Mouse (Mus musculus) midbrain, embryonic 11.5 days (tissue): Measurements from ENCODE around the gene Ebf1. TPM values are rescaled to one million over a fixed set of nuclear protein-coding genes. Genes with fewer than 3 reads are reported as not detected.
"Not testable (repeated sequence)": the region's sequence is repeated elsewhere in the genome, so short reads cannot be mapped to it uniquely, and the experiment has no call there.

Experiments used
- ATAC-seq: fragments of 200-750 bp; cut with Nextera tagmentation; 2 replicates; pipeline ENCODE4 v1.8.0; 2017; ENCODE audit warnings: moderate TSS enrichment, moderate library complexity; ENCODE audit not compliant: low FRiP score
- DNase-seq: peaks from one replicate; pipeline ENCODE4 v3.0.0; 2015; ENCODE audit warnings: low spot score; ENCODE audit errors: missing footprints
- H3K27ac ChIP-seq: fragments of 300-500 bp; sonication (generic); 2 replicates; pipeline ENCODE4 v1.5.1; 2014; ENCODE audit warnings: low read depth, low read length
- H3K27me3 ChIP-seq: fragments of 300-500 bp; sonication (generic); 2 replicates; pipeline ENCODE4 v1.6.1; 2014; ENCODE audit warnings: mild to moderate bottlenecking, low read length, moderate library complexity, mixed read lengths; ENCODE audit not compliant: control insufficient read depth, insufficient read depth
- H3K36me3 ChIP-seq: fragments of 300-500 bp; sonication (generic); 2 replicates; pipeline ENCODE4 v1.6.1; 2014; ENCODE audit warnings: mild to moderate bottlenecking, low read length, moderate library complexity, mixed read lengths; ENCODE audit not compliant: control insufficient read depth, insufficient read depth
- H3K4me1 ChIP-seq: fragments of 300-500 bp; sonication (generic); 2 replicates; pipeline ENCODE4 v1.6.1; 2014; ENCODE audit warnings: low read length; ENCODE audit not compliant: control insufficient read depth, insufficient read depth
- H3K4me2 ChIP-seq: fragments of 300-500 bp; sonication (generic); 2 replicates; pipeline ENCODE4 v1.6.1; 2014; ENCODE audit warnings: mild to moderate bottlenecking, moderate library complexity
- H3K4me3 ChIP-seq: fragments of 300-500 bp; sonication (generic); 2 replicates; pipeline ENCODE4 v1.5.1; 2014; ENCODE audit warnings: low read depth, low read length
- H3K9ac ChIP-seq: fragments of 300-500 bp; sonication (generic); 2 replicates; pipeline ENCODE4 v1.6.1; 2014; ENCODE audit warnings: low read length
- H3K9me3 ChIP-seq: fragments of 300-500 bp; sonication (generic); 2 replicates; pipeline ENCODE4 v1.6.1; 2016; ENCODE audit warnings: low read length; ENCODE audit not compliant: control insufficient read depth
- WGBS: fragments of 180-500 bp; shearing (Covaris S2); extraction: QIAGEN DNeasy Blood & Tissue Kit; methylation state at CpG from one replicate; pipeline ENCODE4 v1.1.7; 2014; 5-methylcytosine and 5-hydroxymethylcytosine counted together
- polyA plus RNA-seq: library from polyadenylated mRNA; unstranded; fragments of >200 nt; fragmentation: Nextera tagmentation; extraction: Ambion mirVana; gene quantifications from 2 replicates; pipeline ENCODE4 v1.2.1, GENCODE M21; 2014

The Ebf1 gene
- 73.8 and 79.2 TPM in 2 replicates for polyA plus RNA-seq

GRCm38 (mm10) chr11:44616788-44617712, at the start of gene Ebf1:
Gene Ebf1 (plus strand): TSS chr11:44617317.
- peaks cover 58% of the 10 kb centered on the region for H3K27me3 ChIP-seq
- DNase-seq = peak; percentile 98
- H3K9me3 ChIP-seq = no peaks in the 10 kb centered on the region
- peak within 1 kb of the TSS; percentile 86 for H3K4me2 ChIP-seq
- peaks cover 27% of the 10 kb centered on the region for H3K4me1 ChIP-seq
- no peaks in the 10 kb centered on the region for H3K36me3 ChIP-seq
- peak within 1 kb of the TSS; percentile 86 for H3K9ac ChIP-seq
- ATAC-seq = peak; percentile 97
- peak within 1 kb of the TSS; percentile 78 for H3K27ac ChIP-seq
- under 1% methylated on average over 28 of the region's 31 CpGs for WGBS
- peak within 1 kb of the TSS; percentile 56 for H3K4me3 ChIP-seq

- H3K9me3 ChIP-seq, DNase-seq, H3K36me3 ChIP-seq, H3K9ac ChIP-seq, H3K4me1 ChIP-seq, H3K27me3 ChIP-seq, H3K27ac ChIP-seq, ATAC-seq, H3K4me2 ChIP-seq, H3K4me3 ChIP-seq: not testable (repeated sequence)
- WGBS = 97% methylated on average over 4 of the region's 4 CpGs
These were observed 46.8 kb upstream of the Ebf1 start for GRCm38 (mm10) chr11:44570336-44570735.

- ATAC-seq = no peak
- no peaks in the 10 kb centered on the region for H3K9me3 ChIP-seq
- no peak overlapping the region for H3K9ac ChIP-seq
- no peak overlapping the region for H3K4me3 ChIP-seq
- H3K27me3 ChIP-seq = no peaks in the 10 kb centered on the region
- peaks cover 3% of the 10 kb centered on the region; the same call in 1 of the 2 replicates for H3K36me3 ChIP-seq
- DNase-seq = no peak
- no peak overlapping the region for H3K27ac ChIP-seq
- WGBS = 93% methylated on average over 5 of the region's 5 CpGs
- H3K4me2 ChIP-seq = no peak overlapping the region
- H3K4me1 ChIP-seq = no peaks in the 10 kb centered on the region
These were observed 44.3 kb upstream of the Ebf1 start for GRCm38 (mm10) chr11:44572781-44573180.

GRCm38 (mm10) chr11:44573396-44573795, 43.7 kb upstream of the Ebf1 start:
- WGBS = 76% methylated on average over 3 of the region's 3 CpGs

GRCm38 (mm10) chr11:44574391-44574790, 42.7 kb upstream of the Ebf1 start:
- Histone ChIP-seq H3K27me3 (no peaks in the 10 kb centered on the region), H3K9me3 (no peaks in the 10 kb centered on the region), H3K4me3 (no peak overlapping the region), H3K36me3 (peaks cover 2% of the 10 kb centered on the region; the same call in 1 of the 2 replicates), H3K27ac (no peak overlapping the region), H3K9ac (no peak overlapping the region), H3K4me1 (no peaks in the 10 kb centered on the region), H3K4me2 (no peak overlapping the region)
- ATAC-seq (no peak), DNase-seq (no peak)
- WGBS = 87% methylated on average over 8 of the region's 8 CpGs

More at GRCm38 (mm10) chr11:44573396-44573795, 43.7 kb upstream of the Ebf1 start:
- no peak overlapping the region for H3K4me2 ChIP-seq
- ATAC-seq = no peak
- H3K27me3 ChIP-seq = no peaks in the 10 kb centered on the region
- H3K9ac ChIP-seq = no peak overlapping the region
- H3K4me1 ChIP-seq = no peaks in the 10 kb centered on the region
- no peak for DNase-seq
- H3K36me3 ChIP-seq = peaks cover 3% of the 10 kb centered on the region; the same call in 1 of the 2 replicates
- H3K27ac ChIP-seq = no peak overlapping the region
- no peaks in the 10 kb centered on the region for H3K9me3 ChIP-seq
- no peak overlapping the region for H3K4me3 ChIP-seq

GRCm38 (mm10) chr11:44574820-44575219, 42.3 kb upstream of the Ebf1 start:
- Histone ChIP-seq H3K36me3 (no peaks in the 10 kb centered on the region), H3K27ac (no peak overlapping the region), H3K9ac (no peak overlapping the region), H3K4me3 (no peak overlapping the region), H3K4me2 (no peak overlapping the region), H3K4me1 (no peaks in the 10 kb centered on the region), H3K27me3 (no peaks in the 10 kb centered on the region), H3K9me3 (no peaks in the 10 kb centered on the region)
- no peak for ATAC-seq
- 98% methylated on average over 5 of the region's 5 CpGs for WGBS
- no peak for DNase-seq

- WGBS = 85% methylated on average over 9 of the region's 9 CpGs
- Histone ChIP-seq H3K36me3 (no peaks in the 10 kb centered on the region), H3K27ac (no peak overlapping the region), H3K4me2 (no peak overlapping the region), H3K27me3 (no peaks in the 10 kb centered on the region), H3K4me1 (no peaks in the 10 kb centered on the region), H3K9ac (no peak overlapping the region), H3K9me3 (no peaks in the 10 kb centered on the region), H3K4me3 (no peak overlapping the region)
- no peak for ATAC-seq
- no peak for DNase-seq
These were observed 39.2 kb upstream of the Ebf1 start for GRCm38 (mm10) chr11:44577911-44578310.

GRCm38 (mm10) chr11:44581277-44581683, 35.8 kb upstream of the Ebf1 start:
- no peaks in the 10 kb centered on the region for H3K9me3 ChIP-seq
- no peak overlapping the region for H3K9ac ChIP-seq
- H3K36me3 ChIP-seq = no peaks in the 10 kb centered on the region
- H3K4me1 ChIP-seq = no peaks in the 10 kb centered on the region
- ATAC-seq = no peak
- H3K27me3 ChIP-seq = no peaks in the 10 kb centered on the region
- H3K4me2 ChIP-seq = no peak overlapping the region
- WGBS = 38% methylated on average over 11 of the region's 11 CpGs
- no peak overlapping the region for H3K27ac ChIP-seq
- no peak overlapping the region for H3K4me3 ChIP-seq
- DNase-seq = no peak

- no peaks in the 10 kb centered on the region for H3K4me1 ChIP-seq
- WGBS = 9% methylated on average over 3 of the region's 3 CpGs
- H3K27me3 ChIP-seq = no peaks in the 10 kb centered on the region
- no peaks in the 10 kb centered on the region for H3K36me3 ChIP-seq
- peak; percentile 99 for DNase-seq
- H3K4me2 ChIP-seq = no peak overlapping the region
- H3K9ac ChIP-seq = 0 out of 2 replicates have a peak overlapping the region, but pooled peaks have one; percentile 45
- no peak overlapping the region for H3K27ac ChIP-seq
- H3K9me3 ChIP-seq = no peaks in the 10 kb centered on the region
- ATAC-seq = peak; percentile 64; the same call in 1 of the 2 replicates
- H3K4me3 ChIP-seq = no peak overlapping the region
These were observed 30.9 kb upstream of the Ebf1 start for GRCm38 (mm10) chr11:44586047-44586696.
